Mouse (Mus musculus) urinary bladder, postnatal 25 days (tissue): ENCODE measurements around the gene Mob3b.

Experiments
- DNase-seq: peaks from one replicate; pipeline ENCODE4 v3.0.0; 2022; ENCODE audit warnings: low spot score

The Mob3b gene

GRCm38 (mm10) chr4:35065075-35065838 lies 92.0 kb downstream of the Mob3b start:
- DNase-seq, result no peak

DNA sequence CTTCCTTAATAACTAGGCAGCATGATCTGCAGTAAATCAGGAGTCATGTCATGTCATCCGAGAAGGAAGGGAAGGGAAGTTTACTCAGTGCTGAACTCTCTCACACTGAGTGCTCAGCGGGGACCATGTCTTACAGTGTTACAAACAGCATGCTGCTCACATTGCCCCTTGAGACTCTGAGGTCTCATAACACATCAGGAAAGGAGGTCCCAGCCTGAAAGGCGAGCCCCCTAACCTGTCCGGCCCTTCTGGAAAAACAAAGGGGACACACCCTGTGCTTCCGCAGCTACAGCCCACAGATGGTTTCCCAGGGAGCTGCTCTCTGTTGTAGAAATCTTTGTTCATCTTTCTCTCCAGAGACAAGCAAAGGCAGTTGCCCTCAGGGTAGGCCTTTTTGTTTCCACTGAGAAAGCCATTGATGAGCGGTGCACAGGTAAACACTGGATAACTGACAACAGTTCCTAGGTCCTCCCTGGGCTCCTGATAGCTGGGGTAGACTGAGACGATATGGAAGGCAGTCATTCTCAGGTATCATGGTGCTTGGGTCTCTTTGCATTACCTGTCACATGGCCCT lies 94.1 kb downstream of the Mob3b start:
- DNase-seq, result no peak

GRCm38 (mm10) chr4:35060964-35061363 lies 96.3 kb downstream of the Mob3b start:
- DNase-seq, result no peak

GRCm38 (mm10) chr4:35060401-35060800 lies 96.9 kb downstream of the Mob3b start:
- no peak for DNase-seq

DNA sequence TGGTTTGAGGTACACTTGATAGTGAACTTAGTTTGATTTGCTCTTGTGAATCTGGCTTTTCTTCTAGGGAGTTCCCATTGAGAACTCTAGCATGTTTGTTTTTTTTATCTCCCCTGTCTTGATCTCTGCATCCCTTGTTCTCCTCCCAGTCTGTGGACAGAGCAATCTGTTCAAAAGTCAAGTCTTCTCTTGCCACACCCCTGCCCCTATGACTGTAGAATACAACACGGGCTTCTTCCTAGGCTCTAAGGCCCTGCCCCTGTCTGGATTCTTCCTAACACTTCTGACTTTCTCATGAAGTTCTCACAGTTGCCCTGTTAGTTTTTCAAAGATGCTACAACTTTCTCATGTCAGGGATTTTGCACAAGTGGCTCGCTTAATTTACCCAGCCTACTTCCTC lies 102.9 kb downstream of the Mob3b start:
- DNase-seq, result no peak

DNA sequence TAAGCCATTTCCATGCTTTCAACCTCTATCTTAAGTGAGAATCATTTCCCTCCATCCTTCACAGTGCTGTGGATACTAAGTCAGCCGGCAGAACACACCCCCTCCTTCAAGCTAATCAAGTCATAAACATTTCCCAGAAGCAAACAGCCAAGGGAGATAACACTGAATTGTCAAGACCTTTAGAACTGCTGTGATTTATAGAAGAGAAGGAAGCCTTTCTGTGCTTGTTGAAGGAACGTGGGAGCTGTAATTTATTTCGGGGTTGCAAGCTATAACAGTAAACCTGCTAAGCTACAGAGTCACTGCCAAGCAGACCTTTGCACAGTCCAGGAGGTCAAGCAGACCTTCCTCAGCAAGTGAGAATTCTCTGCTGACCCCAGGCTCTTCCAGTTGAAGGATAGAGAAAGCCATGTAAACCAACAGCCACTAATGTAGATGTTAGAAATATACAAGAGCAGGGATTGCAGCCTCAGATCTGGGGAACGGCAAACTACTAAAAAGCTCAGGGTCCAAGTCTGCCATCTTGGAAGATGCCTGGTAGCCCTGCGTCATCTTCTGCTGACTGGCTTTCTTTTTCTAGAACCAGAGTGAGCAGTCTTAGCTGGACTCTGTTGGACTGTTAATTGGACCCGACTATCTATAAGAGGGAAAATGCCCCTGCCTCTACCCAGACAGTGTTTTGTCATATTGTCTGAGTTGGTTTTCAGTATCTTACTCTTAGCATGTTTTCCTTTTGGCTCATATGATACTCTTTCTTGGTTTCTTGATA lies 104.9 kb downstream of the Mob3b start:
- DNase-seq, result no peak

DNA sequence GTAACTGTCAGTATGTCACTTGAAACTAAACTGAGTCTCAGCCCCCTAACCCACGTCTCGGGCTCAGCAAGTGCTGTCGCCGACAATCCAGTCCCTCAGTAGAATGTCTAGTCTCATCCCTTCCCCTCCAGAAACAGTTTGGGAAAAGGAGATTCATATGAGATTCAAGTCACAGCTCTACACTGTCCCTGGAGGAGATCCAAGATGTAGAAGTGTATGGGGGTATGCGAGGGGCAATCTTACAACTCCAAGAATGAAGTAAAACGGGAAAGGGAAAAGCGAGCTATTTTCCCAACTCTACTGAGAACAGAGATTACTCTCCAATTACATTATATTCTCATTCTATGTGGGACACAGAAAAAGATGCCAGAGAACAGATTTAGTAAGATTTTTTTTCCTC lies 106.1 kb downstream of the Mob3b start:
- DNase-seq, result no peak

GRCm38 (mm10) chr4:35049742-35050058 lies 107.6 kb downstream of the Mob3b start:
- no peak for DNase-seq

DNA sequence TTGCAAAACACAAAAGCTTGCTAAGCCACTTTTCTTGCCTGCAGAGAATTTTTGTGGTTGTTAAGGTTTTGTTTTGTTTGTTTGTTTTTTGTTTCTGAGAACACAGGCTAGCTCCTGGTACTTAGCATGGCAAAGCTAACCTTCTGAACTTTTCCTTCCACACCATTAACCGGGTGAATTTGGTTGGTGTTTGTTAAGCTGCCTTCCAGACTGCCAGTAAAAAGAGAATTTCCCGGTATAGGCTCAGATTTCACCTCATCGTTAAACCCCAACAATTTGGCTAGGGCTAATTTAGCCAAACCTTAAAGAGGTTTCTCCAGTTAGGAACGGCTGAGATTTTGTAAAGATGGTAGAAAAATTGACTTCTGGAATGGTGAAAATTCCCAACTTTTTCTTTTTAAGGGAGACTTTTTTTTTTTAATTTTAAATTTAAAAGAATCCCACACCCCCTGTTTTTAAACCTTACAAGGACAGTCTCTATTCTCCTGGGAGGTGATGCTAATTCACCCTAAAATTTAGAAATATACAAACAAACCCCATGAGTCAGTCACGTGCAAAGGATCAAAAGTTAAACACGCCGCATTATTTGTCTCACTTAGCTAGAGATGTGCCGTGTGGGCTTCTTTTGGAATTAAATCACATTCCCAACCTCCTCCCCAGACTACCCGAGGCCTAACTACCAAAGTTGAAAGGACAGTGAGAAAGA lies 108.1 kb downstream of the Mob3b start:
- DNase-seq, result no peak

GRCm38 (mm10) chr4:35040896-35041295 lies 116.4 kb downstream of the Mob3b start:
- no peak for DNase-seq

- no peak for DNase-seq
Observed at GRCm38 (mm10) chr4:35040306-35040705, 117.0 kb downstream of the Mob3b start.

DNA sequence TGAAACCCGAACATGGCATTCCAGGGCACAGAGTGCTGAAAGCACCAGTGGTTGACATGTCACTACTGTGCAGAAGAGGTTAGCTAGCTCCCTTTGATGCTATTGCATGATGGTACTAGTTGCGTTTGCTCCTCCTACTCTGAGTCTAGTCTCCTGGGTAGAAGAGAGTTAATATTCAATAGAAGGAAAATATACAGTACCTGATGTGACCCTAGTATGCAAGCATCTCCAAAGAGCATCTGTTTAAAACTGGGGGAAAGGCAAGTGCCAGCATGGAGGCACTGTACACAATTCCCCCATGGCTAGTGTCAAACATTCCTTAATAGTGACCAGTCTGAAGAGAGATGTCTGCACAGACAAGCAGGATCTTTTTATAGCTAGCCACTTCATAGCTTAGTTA lies 119.5 kb downstream of the Mob3b start:
- no peak for DNase-seq

DNA sequence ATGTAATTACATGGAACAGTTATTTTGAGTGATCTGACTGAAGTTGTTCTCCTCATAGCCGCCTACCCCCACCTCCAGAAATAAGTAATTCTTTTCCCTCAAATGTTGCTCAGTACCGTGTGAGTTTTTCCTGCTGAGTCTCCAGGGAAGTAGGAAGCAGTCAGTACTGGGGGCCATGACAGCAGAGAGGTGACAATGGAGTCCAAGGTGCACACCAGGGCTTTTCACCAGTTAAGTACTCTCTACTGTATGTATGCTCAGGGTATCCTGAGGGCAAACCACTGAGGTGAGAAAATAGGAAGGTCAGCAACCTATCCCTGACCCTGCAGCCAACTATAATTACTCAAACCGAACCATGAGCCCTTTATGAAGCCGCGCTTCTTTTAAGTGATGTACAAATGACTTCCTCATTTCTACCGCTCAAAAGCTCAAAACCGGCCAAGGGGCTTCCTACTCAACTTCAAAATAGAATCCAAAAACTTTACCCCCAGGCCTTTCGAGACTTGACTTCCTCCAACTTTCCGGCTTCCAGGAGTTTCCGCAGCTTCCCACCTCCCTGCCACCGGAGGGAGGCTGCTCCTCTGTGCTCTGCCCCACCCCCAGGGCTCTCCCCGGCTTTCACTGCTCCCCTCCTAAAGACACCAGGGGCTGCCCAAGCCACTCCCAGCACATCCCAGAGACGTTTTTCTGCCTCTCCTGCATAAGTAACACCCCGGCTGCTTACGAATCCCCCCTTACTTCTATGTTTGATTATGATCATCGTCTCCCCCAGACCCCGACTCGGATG lies 122.6 kb downstream of the Mob3b start:
- no peak for DNase-seq

- no peak for DNase-seq
Observed at GRCm38 (mm10) chr4:35032758-35033157, 124.5 kb downstream of the Mob3b start.

GRCm38 (mm10) chr4:35031623-35032022 lies 125.7 kb downstream of the Mob3b start:
- no peak for DNase-seq

- no peak for DNase-seq
Observed at GRCm38 (mm10) chr4:35031141-35031540, 126.1 kb downstream of the Mob3b start.

DNA sequence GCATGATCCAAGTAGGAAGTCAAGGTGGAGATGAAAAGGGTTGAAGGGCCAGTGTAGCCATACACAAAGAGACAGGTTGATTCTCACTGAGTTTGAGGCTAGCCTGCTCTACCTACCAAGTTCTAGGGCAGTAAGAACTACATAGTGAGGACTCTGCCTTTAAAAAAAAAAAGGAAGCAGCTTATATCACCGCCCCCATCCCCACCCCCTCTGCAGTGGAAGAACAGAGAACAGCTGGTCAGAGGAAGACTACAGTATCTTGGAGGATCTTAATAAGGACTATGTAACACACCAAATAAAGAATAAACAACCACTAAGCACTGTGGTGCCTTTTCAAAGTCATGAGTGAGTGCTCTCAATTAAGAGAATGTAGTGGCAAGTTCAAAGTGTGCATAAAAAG lies 138.9 kb downstream of the Mob3b start:
- no peak for DNase-seq

- no peak for DNase-seq
Observed at GRCm38 (mm10) chr4:35012401-35013307, 144.6 kb downstream of the Mob3b start.

- DNase-seq, result no peak
Observed at GRCm38 (mm10) chr4:35006541-35007260, 150.6 kb downstream of the Mob3b start.

GRCm38 (mm10) chr4:35006056-35006455 lies 151.2 kb downstream of the Mob3b start:
- DNase-seq, result no peak
